Mouse (Mus musculus) CH12.LX (cell line): ENCODE results near the gene Tada2a. TPM values are rescaled to one million over a fixed set of nuclear protein-coding genes. Genes with fewer than 3 reads are reported as not detected.

Source experiments
- DNase-seq: peaks from one replicate; pipeline ENCODE4 v3.0.0-alpha.2; 2013; ENCODE audit errors: extremely low read depth
- H3K27ac ChIP-seq: 2 replicates; pipeline ENCODE4 v1.5.1; 2012; ENCODE audit warnings: low read depth, mild to moderate bottlenecking, control low read depth, moderate library complexity; ENCODE audit not compliant: insufficient read depth
- H3K27me3 ChIP-seq: replicated peaks from 2 replicates; pipeline ENCODE3; 2012; ENCODE audit warnings: inconsistent platforms
- H3K36me3 ChIP-seq, 2 experiments: replicated peaks in 1 of 2; 2 replicates each; pipeline versions ENCODE3 to v1.6.1; 2012; ENCODE audit warnings: inconsistent platforms in 1 of 2, low read length in 1 of 2, mild to moderate bottlenecking in 1 of 2, mixed read lengths in 1 of 2, moderate library complexity in 1 of 2; ENCODE audit not compliant: control insufficient read depth in 1 of 2, insufficient read depth in 1 of 2
- H3K4me1 ChIP-seq, 2 experiments: 2 replicates each; pipeline ENCODE4 v1.6.1; 2012; ENCODE audit warnings: inconsistent platforms in 1 of 2, moderate library complexity in 1 of 2; ENCODE audit not compliant: insufficient read depth in 2 of 2, control insufficient read depth in 1 of 2
- H3K4me2 ChIP-seq: 2 replicates; pipeline ENCODE4 v1.6.1; 2012; ENCODE audit warnings: low read depth, mild to moderate bottlenecking, control low read depth; ENCODE audit not compliant: poor library complexity, insufficient read depth, severe bottlenecking
- H3K4me3 ChIP-seq, 3 experiments: fragments of 150-350 bp in 1 of 3; sonication (generic) in 1 of 3; replicated peaks in 1 of 3; 2 replicates each; pipeline versions ENCODE3 to v1.5.1; 2011 to 2012; ENCODE audit warnings: low read depth in 2 of 3, low read length in 2 of 3, mild to moderate bottlenecking in 2 of 3, moderate library complexity in 2 of 3, control low read depth in 1 of 3, improper control_type of control experiment in 1 of 3, inconsistent platforms in 1 of 3, mixed read lengths in 1 of 3; ENCODE audit not compliant: poor library complexity in 1 of 3
- H3K79me2 ChIP-seq: replicated peaks from 2 replicates; pipeline ENCODE4 v1.6.1; 2012; ENCODE audit warnings: mild to moderate bottlenecking, moderate library complexity; ENCODE audit not compliant: control insufficient read depth, poor library complexity, insufficient read depth, severe bottlenecking; ENCODE audit errors: extremely low read depth
- H3K9ac ChIP-seq: 2 replicates; pipeline ENCODE4 v1.6.1; 2012; ENCODE audit warnings: low read depth, mild to moderate bottlenecking, control low read depth, moderate library complexity; ENCODE audit not compliant: insufficient read depth
- H3K9me3 ChIP-seq: replicated peaks from 2 replicates; pipeline ENCODE3; 2012; ENCODE audit warnings: low read length, inconsistent platforms, mixed read lengths
- BHLHE40 ChIP-seq: IDR thresholded peaks from 2 replicates; pipeline ENCODE4 v1.6.1; 2011; ENCODE audit warnings: mild to moderate bottlenecking, low read depth, low read length, improper control_type of control experiment
- CHD1 ChIP-seq: IDR thresholded peaks from 2 replicates; pipeline ENCODE4 v1.6.1; 2012; ENCODE audit warnings: low read depth, low read length, improper control_type of control experiment, inconsistent platforms
- CHD2 ChIP-seq: IDR thresholded peaks from 2 replicates; pipeline ENCODE4 v1.6.1; 2011; ENCODE audit warnings: low read length, improper control_type of control experiment
- E2F4 ChIP-seq: IDR thresholded peaks from 2 replicates; pipeline ENCODE4 v1.6.1; 2011; ENCODE audit warnings: low read depth, low read length, improper control_type of control experiment; ENCODE audit not compliant: insufficient replicate concordance
- ELF1 ChIP-seq: IDR thresholded peaks from 2 replicates; pipeline ENCODE4 v1.6.1; 2014; ENCODE audit warnings: low read depth, mild to moderate bottlenecking, inconsistent platforms, low read length, improper control_type of control experiment
- EP300 ChIP-seq: IDR thresholded peaks from 2 replicates; pipeline ENCODE4 v1.6.1; 2011; ENCODE audit warnings: low read length, improper control_type of control experiment
- ETS1 ChIP-seq: conservative IDR thresholded peaks from 2 replicates; pipeline ENCODE4 v1.6.1; 2012; ENCODE audit warnings: low read depth, mild to moderate bottlenecking, inconsistent platforms, low read length, improper control_type of control experiment, moderate library complexity
- GABPA ChIP-seq: IDR thresholded peaks from 2 replicates; pipeline ENCODE4 v1.6.1; 2012; ENCODE audit warnings: low read depth, low read length, improper control_type of control experiment, inconsistent platforms; ENCODE audit not compliant: insufficient replicate concordance
- HCFC1 ChIP-seq: IDR thresholded peaks from 2 replicates; pipeline ENCODE4 v1.6.1; 2012; ENCODE audit warnings: low read depth, mild to moderate bottlenecking, inconsistent platforms, low read length, improper control_type of control experiment
- JUN ChIP-seq: IDR thresholded peaks from 2 replicates; pipeline ENCODE4 v1.6.1; 2011; ENCODE audit warnings: low read depth, mild to moderate bottlenecking, low read length, improper control_type of control experiment, moderate library complexity; ENCODE audit not compliant: insufficient read depth
- KAT2A ChIP-seq: IDR thresholded peaks from 2 replicates; pipeline ENCODE4 v1.6.1; 2012; ENCODE audit warnings: low read length, improper control_type of control experiment, inconsistent platforms; ENCODE audit not compliant: insufficient replicate concordance
- MAFK ChIP-seq: IDR thresholded peaks from 2 replicates; pipeline ENCODE4 v1.6.1; 2011; ENCODE audit warnings: low read length, improper control_type of control experiment; ENCODE audit not compliant: insufficient replicate concordance
- MAZ ChIP-seq: IDR thresholded peaks from 2 replicates; pipeline ENCODE4 v1.6.1; 2012; ENCODE audit warnings: low read depth, mild to moderate bottlenecking, inconsistent platforms, low read length, improper control_type of control experiment, moderate library complexity
- MXI1 ChIP-seq: IDR thresholded peaks from 2 replicates; pipeline ENCODE4 v1.6.1; 2011; ENCODE audit warnings: mild to moderate bottlenecking, low read depth, low read length, improper control_type of control experiment
- MYC ChIP-seq: IDR thresholded peaks from 2 replicates; pipeline ENCODE4 v1.6.1; 2011; ENCODE audit warnings: low read depth, mild to moderate bottlenecking, improper control_type of control experiment, low read length
- NELFE ChIP-seq: IDR thresholded peaks from 2 replicates; pipeline ENCODE4 v1.6.1; 2011; ENCODE audit warnings: low read depth, low read length, improper control_type of control experiment
- POLR2A ChIP-seq: IDR thresholded peaks from 2 replicates; pipeline ENCODE4 v1.6.1; 2011; ENCODE audit warnings: low read depth, mild to moderate bottlenecking, improper control_type of control experiment, low read length
- RAD21 ChIP-seq: IDR thresholded peaks from 2 replicates; pipeline ENCODE4 v1.6.1; 2011; ENCODE audit warnings: low read depth, mild to moderate bottlenecking, low read length, improper control_type of control experiment, moderate library complexity
- RCOR1 ChIP-seq: conservative IDR thresholded peaks from 2 replicates; pipeline ENCODE4 v1.6.1; 2012; ENCODE audit warnings: low read depth, mild to moderate bottlenecking, inconsistent platforms, low read length, improper control_type of control experiment
- SIN3A ChIP-seq: IDR thresholded peaks from 2 replicates; pipeline ENCODE4 v1.6.1; 2012; ENCODE audit warnings: low read length, improper control_type of control experiment, inconsistent platforms
- UBTF ChIP-seq: IDR thresholded peaks from 2 replicates; pipeline ENCODE4 v1.6.1; 2012; ENCODE audit warnings: low read depth, mild to moderate bottlenecking, inconsistent platforms, low read length, improper control_type of control experiment, moderate library complexity
- USF1 ChIP-seq: IDR thresholded peaks from 2 replicates; pipeline ENCODE4 v1.6.1; 2014; ENCODE audit warnings: low read depth, mild to moderate bottlenecking, inconsistent platforms, low read length, improper control_type of control experiment
- USF2 ChIP-seq: conservative IDR thresholded peaks from 2 replicates; pipeline ENCODE4 v1.6.1; 2011; ENCODE audit warnings: low read depth, low read length, improper control_type of control experiment
- ZC3H11A ChIP-seq: IDR thresholded peaks from 2 replicates; pipeline ENCODE4 v1.6.1; 2012; ENCODE audit warnings: low read depth, mild to moderate bottlenecking, inconsistent platforms, low read length, improper control_type of control experiment
- dilution Hi-C: fragments of 300-500 bp; cut with MboI; formaldehyde crosslinking; loops from 2 replicates; pipeline ENCODE4 v1.14.3; 2020; ENCODE audit warnings: low sequenced_read_pairs; ENCODE audit not compliant: extremely low pct_unique_long_range_greater_than_20kb, extremely low pct_ligation_motif_present
- in situ Hi-C: fragments of 300-500 bp; cut with MboI; formaldehyde crosslinking; loops from 3 replicates; pipeline ENCODE4 v1.14.3; 2019; ENCODE audit warnings: low sequenced_read_pairs, low pct_ligation_motif_present, low pct_unique_long_range_greater_than_20kb, mixed read lengths
- polyA plus RNA-seq: library from polyadenylated mRNA; unstranded; fragments of >175 nt; gene quantifications from 2 replicates; pipeline ENCODE4 v1.2.1, GENCODE M21; 2012; ENCODE audit warnings: low read depth; ENCODE audit not compliant: insufficient read length
- total RNA-seq, 2 experiments: library from RNA; depleted of rRNA; stranded (reverse); fragments of 300-350 nt in 1 of 2; fragments of >200 nt in 1 of 2; gene quantifications; 2 replicates each; pipeline ENCODE4 v1.2.3; 2012 to 2014

Tada2a gene
- total and polyA plus RNA-seq, 3 experiments: 34.1 to 66.1 (median 37.5) TPM

DNA sequence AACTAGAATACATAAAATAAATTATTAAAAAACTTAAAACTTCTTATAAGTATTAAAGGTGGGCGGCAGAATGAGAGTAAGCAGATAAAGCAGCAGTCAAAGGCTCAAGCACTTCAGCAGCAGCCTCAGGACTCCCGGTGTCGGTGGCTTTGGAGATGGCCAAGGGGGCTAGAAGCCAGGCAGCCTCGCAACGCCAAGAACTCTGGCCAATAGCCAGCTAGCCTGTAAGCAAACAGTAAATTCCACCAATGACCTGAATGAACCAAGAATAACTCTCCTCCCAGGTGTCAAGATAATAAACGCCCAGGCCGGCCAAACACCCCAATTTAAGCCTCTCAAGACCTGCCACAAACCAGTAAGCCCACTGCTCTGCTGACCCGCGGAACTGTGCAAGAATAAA is 13.8 kb downstream of the Tada2a start:
- peaks cover 40 to 91% of the 10 kb centered on the region in 2 experiments for H3K36me3 ChIP-seq

DNA sequence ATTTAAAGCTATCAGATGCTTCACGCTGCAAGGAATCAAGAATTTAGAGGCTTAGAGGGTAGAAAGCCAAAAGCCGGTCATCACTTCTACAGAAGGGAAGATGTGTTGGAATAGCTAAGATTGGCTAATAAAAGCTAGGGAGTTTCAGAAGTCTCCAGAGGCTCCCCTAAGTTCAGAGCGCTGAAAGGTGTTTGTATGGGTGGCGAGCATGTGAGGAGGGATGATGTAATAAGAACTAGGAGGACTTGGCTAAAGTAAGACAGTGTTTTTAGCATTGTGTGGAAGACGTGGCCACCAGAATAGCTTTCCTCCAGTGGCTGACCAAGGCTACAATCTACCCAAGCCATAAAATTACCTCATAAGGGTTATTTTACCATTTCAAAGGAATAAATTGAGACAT is 15.8 kb downstream of the Tada2a start:
- Histone ChIP-seq H3K4me1 (no peaks in the 10 kb centered on the region), H3K9me3 (no peaks in the 10 kb centered on the region)
- no peak for TF ChIP-seq MAFK
- no peak for TF ChIP-seq POLR2A
- no peak for TF ChIP-seq CHD2
- TF ChIP-seq USF2: no peak
- TF ChIP-seq EP300: no peak
- no peak for TF ChIP-seq JUN
- no peak for TF ChIP-seq ZC3H11A
- TF ChIP-seq BHLHE40: no peak
- no peak for TF ChIP-seq MXI1
- no peak for TF ChIP-seq MYC
- TF ChIP-seq RCOR1: no peak
- TF ChIP-seq, all 38 proteins: peak for 0
- Histone ChIP-seq H3K4me2 (no peak overlapping the region), H3K27ac (no peak overlapping the region), H3K4me3 (no peak overlapping the region), H3K9ac (no peak overlapping the region), H3K79me2 (no peaks in the 10 kb centered on the region), H3K36me3 (peaks cover 44 to 92% of the 10 kb centered on the region in 2 experiments), H3K27me3 (no peaks in the 10 kb centered on the region)
- dilution Hi-C loops: no loop called here
- in situ Hi-C loops: no loop called here
- no peak for DNase-seq

More for the DNA sequence above, 13.8 kb downstream of the Tada2a start:
- no peak for DNase-seq
- TF ChIP-seq SIN3A (no peak), CHD1 (no peak), ELF1 (no peak), RAD21 (no peak), GABPA (no peak), USF1 (no peak), E2F4 (no peak), HCFC1 (no peak), MAZ (no peak), ETS1 (no peak), UBTF (no peak), NELFE (no peak), KAT2A (no peak), BHLHE40 (no peak), MAFK (no peak)
- TF ChIP-seq, all 38 proteins: peak for 0
- Histone ChIP-seq H3K9ac (no peak overlapping the region), H3K27me3 (no peaks in the 10 kb centered on the region), H3K4me1 (no peaks in the 10 kb centered on the region), H3K9me3 (no peaks in the 10 kb centered on the region), H3K79me2 (no peaks in the 10 kb centered on the region), H3K4me2 (no peak overlapping the region), H3K4me3 (no peak overlapping the region), H3K27ac (no peak overlapping the region)
- in situ Hi-C loops (no loop called here), dilution Hi-C loops (no loop called here)
